Mouse (Mus musculus) ES-Bruce4 (cell line): ENCODE results near the gene Rln1. TPM values are rescaled to one million over a fixed set of nuclear protein-coding genes. Genes with fewer than 3 reads are reported as not detected.

ENCODE experiments used
- H3K27ac ChIP-seq: 2 replicates; pipeline ENCODE4 v1.5.1; 2012; ENCODE audit warnings: low read length, inconsistent platforms; ENCODE audit not compliant: insufficient read depth
- H3K27me3 ChIP-seq: 2 replicates; pipeline ENCODE4 v1.6.1; 2012; ENCODE audit warnings: mild to moderate bottlenecking, low read length, inconsistent platforms; ENCODE audit not compliant: control insufficient read depth, poor library complexity, insufficient read depth, severe bottlenecking
- H3K36me3 ChIP-seq: 2 replicates; pipeline ENCODE4 v1.6.1; 2012; ENCODE audit warnings: inconsistent platforms, mild to moderate bottlenecking, low read length, moderate library complexity; ENCODE audit not compliant: control insufficient read depth, poor library complexity, insufficient read depth, severe bottlenecking
- H3K4me1 ChIP-seq: one replicate; pipeline ENCODE4 v1.8.1; 2011; ENCODE audit warnings: low read length; ENCODE audit not compliant: control insufficient read depth, insufficient read depth
- H3K4me3 ChIP-seq: 2 replicates; pipeline ENCODE4 v1.5.1; 2011; ENCODE audit warnings: low read depth, mild to moderate bottlenecking, low read length
- H3K9ac ChIP-seq: 2 replicates; pipeline ENCODE4 v1.6.1; 2012; ENCODE audit warnings: low read depth, mild to moderate bottlenecking, inconsistent platforms; ENCODE audit not compliant: poor library complexity, severe bottlenecking
- H3K9me3 ChIP-seq: replicated peaks from 2 replicates; pipeline ENCODE4 v1.6.1; 2012; ENCODE audit warnings: mild to moderate bottlenecking, low read length, inconsistent platforms; ENCODE audit not compliant: control insufficient read depth, poor library complexity, insufficient read depth, severe bottlenecking
- CTCF ChIP-seq: IDR thresholded peaks from one replicate; pipeline ENCODE4 v1.8.1; 2011; ENCODE audit warnings: low read depth, low read length
- EP300 ChIP-seq: IDR thresholded peaks from 2 replicates; pipeline ENCODE4 v1.6.1; 2011; ENCODE audit warnings: low read depth, low read length; ENCODE audit not compliant: insufficient read depth
- POLR2A ChIP-seq: IDR thresholded peaks from one replicate; pipeline ENCODE4 v1.8.1; 2011; ENCODE audit warnings: low read length; ENCODE audit not compliant: insufficient read depth
- polyA plus RNA-seq: library from polyadenylated mRNA; stranded (reverse); fragments of >200 nt; gene quantifications from 2 replicates; pipeline ENCODE4 v1.2.4, GENCODE M21; 2011; ENCODE audit warnings: low read depth; ENCODE audit not compliant: missing spikeins, insufficient read depth, insufficient read length

The Rln1 gene
- polyA plus RNA-seq, 1 experiment = 2.0 TPM

DNA sequence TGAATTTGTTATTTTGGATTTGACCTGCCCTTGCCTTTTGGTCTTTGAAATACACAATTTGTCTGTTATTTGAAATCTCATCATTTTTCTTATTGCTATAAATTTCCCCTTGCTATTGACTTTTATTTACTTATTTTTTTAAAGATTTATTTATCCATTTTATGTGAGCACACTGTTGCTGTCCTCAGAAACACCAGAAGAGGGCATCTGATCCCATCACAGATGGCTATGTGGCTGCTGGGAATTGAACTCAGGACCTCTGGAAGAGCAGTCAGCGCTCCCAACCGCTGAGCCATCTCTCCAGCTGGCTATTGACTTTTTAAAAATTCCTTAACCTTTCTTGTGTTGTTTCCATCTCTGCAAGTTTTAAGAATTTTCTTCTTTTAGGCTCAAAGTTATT lies 2.2 kb upstream of the Rln1 start:
- H3K4me1 ChIP-seq = no peaks in the 10 kb centered on the region
- no peaks in the 10 kb centered on the region for H3K36me3 ChIP-seq
- no peak for TF ChIP-seq CTCF
- TF ChIP-seq POLR2A = no peak
- TF ChIP-seq EP300 = no peak
- no peaks in the 10 kb centered on the region for H3K9me3 ChIP-seq
- no peak overlapping the region for H3K9ac ChIP-seq
- no peak overlapping the region for H3K27ac ChIP-seq
- H3K4me3 ChIP-seq = no peak overlapping the region
- no peaks in the 10 kb centered on the region for H3K27me3 ChIP-seq

DNA sequence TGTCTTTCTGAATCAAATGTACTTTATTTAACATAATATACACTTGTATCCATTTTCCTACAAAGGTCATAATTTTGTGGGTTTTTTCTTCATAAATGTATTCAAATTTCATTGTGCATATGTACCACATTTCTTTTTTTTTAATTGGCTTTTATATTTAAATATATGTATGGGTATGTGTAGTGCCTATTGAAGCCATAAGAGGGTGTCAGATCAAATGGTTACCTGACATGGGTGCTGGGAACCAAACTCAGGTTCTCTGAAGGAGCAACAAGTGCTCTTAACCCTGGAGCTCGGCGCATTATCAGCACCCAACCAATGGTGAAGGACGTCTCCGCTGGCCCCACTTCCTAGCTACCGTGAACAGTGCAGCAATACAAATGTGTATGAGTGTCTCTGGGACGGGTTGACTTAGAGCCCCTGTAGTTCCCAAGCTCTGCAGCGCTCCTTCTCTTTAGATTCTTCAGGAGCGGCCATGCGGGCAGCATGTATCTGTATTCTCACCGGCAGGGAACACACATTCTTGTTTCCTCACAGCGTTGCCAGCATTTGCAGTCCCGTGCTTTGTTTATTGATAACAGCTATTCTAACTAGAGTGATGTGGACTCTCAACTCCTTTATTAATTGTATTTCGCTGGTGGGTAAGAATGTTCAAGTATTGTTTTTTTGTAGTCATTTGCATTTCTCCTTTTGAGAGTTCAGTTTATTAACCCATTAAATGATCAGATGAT lies 7.5 kb downstream of the Rln1 start:
- Histone ChIP-seq H3K4me3 (no peak overlapping the region), H3K27ac (no peak overlapping the region), H3K27me3 (no peaks in the 10 kb centered on the region), H3K36me3 (no peaks in the 10 kb centered on the region), H3K4me1 (no peaks in the 10 kb centered on the region), H3K9me3 (no peaks in the 10 kb centered on the region), H3K9ac (no peak overlapping the region)
- no peak for TF ChIP-seq EP300
- TF ChIP-seq CTCF = no peak
- TF ChIP-seq POLR2A = no peak

DNA sequence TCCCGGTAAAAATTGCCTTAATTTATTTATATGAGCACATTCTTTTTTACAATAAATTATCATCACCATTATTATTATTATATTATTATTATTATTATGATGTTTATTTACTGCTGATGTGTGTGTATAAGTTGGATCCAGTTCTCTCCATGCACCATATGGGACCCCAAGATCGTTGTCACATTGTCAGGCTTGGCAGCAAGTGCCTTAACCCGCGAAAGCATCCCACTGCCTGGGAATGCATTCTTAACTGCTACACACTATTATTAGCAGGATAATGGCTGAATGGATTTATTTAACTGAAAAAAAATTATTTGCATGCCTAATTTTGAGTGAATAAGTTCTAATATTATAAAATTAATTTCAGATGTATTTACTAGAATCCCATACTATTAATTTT lies 8.1 kb downstream of the Rln1 start:
- H3K36me3 ChIP-seq = no peaks in the 10 kb centered on the region
- H3K27ac ChIP-seq = no peak overlapping the region
- TF ChIP-seq CTCF (no peak), POLR2A (no peak), EP300 (no peak)
- no peaks in the 10 kb centered on the region for H3K27me3 ChIP-seq
- H3K9me3 ChIP-seq = no peaks in the 10 kb centered on the region
- no peak overlapping the region for H3K9ac ChIP-seq
- no peak overlapping the region for H3K4me3 ChIP-seq
- no peaks in the 10 kb centered on the region for H3K4me1 ChIP-seq

DNA sequence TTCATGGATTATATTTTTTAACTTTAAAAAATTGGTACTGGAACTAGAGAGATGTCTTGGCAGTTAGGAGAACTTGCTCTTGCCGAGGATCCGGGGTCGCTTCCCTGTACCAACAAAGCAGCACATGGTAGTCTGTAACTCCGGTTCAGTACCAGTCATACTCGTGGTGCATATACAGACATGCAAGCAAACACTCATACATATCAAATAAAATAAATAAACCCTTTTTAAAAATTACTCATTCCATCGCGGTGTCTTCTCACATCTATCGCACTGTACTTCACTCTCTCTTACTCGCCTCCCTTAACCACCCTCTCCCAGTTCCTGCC lies 8.7 kb downstream of the Rln1 start:
- Histone ChIP-seq H3K9ac (peak overlapping the region; percentile 61; the same call in 1 of the 2 replicates), H3K4me3 (no peak overlapping the region), H3K36me3 (no peaks in the 10 kb centered on the region), H3K9me3 (no peaks in the 10 kb centered on the region), H3K4me1 (no peaks in the 10 kb centered on the region), H3K27ac (no peak overlapping the region), H3K27me3 (no peaks in the 10 kb centered on the region)
- no peak for TF ChIP-seq EP300
- no peak for TF ChIP-seq CTCF
- TF ChIP-seq POLR2A = no peak

DNA sequence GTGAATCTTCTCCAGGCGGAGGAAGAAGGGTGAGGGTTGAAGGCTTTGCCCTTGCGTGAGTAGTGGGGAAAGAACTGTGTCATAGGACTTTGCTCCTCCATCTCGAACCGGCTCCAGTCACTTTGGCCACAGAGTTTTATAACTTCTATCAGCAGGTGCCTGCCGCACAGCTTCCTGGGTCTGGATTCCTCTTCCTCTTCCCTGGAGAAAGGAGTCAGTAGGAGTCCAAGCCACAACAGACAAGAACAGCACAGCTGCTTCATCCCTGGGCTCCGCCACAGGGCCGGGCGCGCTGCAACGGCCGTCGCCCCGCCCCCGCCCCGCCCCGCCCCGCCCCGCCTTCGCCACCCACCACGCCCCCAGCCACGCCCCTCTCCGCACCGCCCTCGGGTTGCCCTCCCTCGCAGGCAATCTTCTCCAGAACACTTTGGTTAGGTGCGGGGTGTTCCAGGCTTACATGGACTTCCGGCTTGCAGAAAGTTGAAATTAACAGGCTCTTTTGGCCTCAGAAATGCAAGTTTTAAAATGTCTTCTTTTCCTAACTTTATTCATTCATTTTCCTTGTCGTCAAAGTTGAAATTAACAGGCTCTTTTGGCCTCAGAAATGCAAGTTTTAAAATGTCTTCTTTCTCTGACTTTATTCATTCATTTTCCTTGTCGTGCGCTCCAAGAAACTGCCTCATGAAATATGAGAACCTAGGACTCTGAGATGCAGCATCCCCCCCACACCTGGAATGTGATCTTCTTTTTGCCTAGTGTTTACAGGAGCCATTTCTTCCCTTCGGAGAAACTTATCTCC lies 9.2 kb downstream of the Rln1 start, which contains the start of gene Insl6:
Insl6 (minus strand) TSS at position 304 of the 799 bp plus-strand sequence.
- no peaks in the 10 kb centered on the region for H3K9me3 ChIP-seq
- H3K36me3 ChIP-seq = no peaks in the 10 kb centered on the region
- H3K27ac ChIP-seq = no peak within 1 kb of the TSS
- H3K4me1 ChIP-seq = no peaks in the 10 kb centered on the region
- H3K9ac ChIP-seq = peak within 1 kb of the TSS; percentile 61; the same call in 1 of the 2 replicates
- peak within 1 kb of the TSS; percentile 44 for H3K4me3 ChIP-seq
- TF ChIP-seq POLR2A (peak; percentile 64), EP300 (no peak)
- H3K27me3 ChIP-seq = no peaks in the 10 kb centered on the region
